Mouse (Mus musculus) spleen, adult 2 months (tissue): ENCODE measurements around the gene Ces1f.

ENCODE experiments used
- CTCF ChIP-seq: fragments of 200-500 bp; IDR thresholded peaks from 2 replicates; pipeline ENCODE4 v1.5.1; 2011; ENCODE audit warnings: mild to moderate bottlenecking, inconsistent platforms; ENCODE audit not compliant: insufficient read depth, insufficient read length, insufficient replicate concordance; ENCODE audit errors: extremely low read depth
- POLR2A ChIP-seq: fragments of 200-500 bp; IDR thresholded peaks from 2 replicates; pipeline ENCODE4 v1.6.1; 2011; ENCODE audit warnings: low read depth, low read length, inconsistent platforms

DNA sequence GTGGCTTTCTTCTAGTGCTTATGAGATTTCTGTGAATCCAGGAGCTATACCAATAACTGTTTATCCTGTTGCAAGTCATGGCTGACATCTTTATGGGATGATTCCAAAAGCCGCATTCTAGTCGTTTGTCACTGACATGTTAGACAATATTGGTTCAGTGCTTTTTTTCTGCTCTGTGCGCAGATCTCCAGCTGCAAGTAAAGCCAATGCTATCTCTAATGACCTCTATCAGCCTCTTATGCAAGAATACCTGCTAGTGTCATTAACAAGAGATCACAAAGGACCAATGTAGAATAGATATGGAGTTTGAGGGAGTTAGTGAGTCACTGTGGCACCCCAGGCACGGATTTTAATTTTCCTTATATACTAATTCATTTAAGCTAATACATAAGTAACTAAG, 4.9 kb downstream of the Ces1f start:
- TF ChIP-seq CTCF, result no peak
- TF ChIP-seq POLR2A, result no peak
